Mouse (Mus musculus): ENCODE measurements around the gene Olfr606. TPM values are rescaled to one million over a fixed set of nuclear protein-coding genes. Genes with fewer than 3 reads are reported as not detected.

The Olfr606 gene
- polyA plus RNA-seq (2015; fragmentation: Illumina TruSeq; extraction: RNeasy Lipid Tissue Mini Kit (QIAGEN cat#74804); ENCODE audit: insufficient read depth, low replicate concordance): not detected

DNA sequence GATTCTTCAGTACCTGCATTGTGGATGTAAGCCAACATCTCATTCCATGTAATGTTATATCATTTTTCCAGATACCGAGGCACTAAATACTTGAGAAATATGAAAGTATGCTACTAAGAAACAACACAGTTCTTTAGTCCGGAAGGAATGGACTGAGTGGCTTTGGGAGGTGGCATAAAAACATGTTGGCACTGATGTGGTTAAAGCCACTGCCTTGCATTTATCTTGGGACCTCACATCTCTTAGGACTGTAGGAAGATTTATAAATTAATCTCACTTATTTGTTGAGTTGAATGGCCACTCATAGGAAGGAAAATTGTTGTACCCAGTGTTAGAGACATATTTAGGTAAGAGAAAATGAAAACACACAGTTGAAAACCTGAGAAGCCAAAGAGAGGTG is at the start of gene Olfr606:
Gene Olfr606 (plus strand): TSS at position 301 of the 400 bp plus-strand sequence.

GRCm38 (mm10) chr7:103414772-103415171 is 34.1 kb upstream of the Olfr606 start, which contains the start of gene Usp17lc:
TSS of gene Usp17lc (plus strand) at chr7:103415072.

DNA sequence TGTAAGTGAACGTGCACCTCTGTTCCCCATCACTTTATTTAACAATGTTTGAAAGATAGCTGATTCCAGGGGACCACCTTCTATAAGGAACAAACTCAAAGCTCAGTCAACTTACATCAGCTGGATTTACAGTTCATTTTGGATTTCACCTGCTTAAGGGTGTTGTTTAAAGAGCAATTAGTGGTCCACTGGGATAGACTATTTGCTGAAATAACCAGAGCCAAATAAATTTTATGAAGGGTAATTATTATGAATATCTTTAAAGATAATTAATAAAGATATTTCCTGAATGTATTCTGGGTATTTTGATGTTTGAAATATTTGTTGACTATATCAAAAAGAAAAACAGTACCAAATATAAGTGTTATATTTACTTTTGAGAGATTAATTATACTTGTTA is 3.5 kb upstream of the Olfr606 start, which contains the start of gene Olfr605:
Gene Olfr605 (minus strand): TSS at position 101 of the 400 bp plus-strand sequence.

DNA sequence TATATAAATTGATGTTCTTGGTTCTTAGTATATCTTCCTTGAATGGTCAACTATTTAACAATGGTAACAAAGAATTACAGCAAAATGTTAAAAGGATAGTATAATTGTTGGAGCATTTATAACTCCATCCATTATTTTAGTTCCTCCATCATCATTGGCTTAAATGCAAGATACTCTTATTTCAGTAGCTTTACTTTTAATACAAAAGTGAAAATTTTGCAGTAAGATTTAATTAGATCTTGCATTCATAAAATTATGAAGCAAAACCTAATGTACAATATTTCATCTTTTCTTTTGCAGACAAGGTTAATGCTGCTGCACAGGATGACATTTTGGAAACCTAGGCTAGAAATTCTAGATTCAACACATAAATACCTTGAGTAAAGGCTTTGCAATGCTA is 20.7 kb downstream of the Olfr606 start, which contains the start of gene Olfr608:
Gene Olfr608 (plus strand): TSS at position 301 of the 400 bp plus-strand sequence.

DNA sequence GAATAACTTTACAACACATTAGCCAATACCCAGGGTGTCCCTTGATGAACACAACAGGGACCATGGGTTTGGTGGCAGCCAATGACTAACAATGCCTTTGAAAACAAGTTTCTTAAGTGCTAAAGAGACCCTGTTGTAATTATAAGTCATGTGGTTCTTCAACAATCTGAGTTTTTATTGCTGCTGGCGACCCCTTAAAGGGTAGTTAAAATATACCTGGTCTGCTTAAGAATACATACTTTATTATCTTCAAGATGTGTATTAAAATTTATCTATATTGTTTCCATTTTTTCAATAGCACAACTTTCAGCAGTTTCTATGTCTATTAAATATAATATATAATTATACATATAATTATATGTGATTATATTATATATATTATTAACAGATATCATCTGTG is 49.1 kb downstream of the Olfr606 start, which contains the start of gene Olfr609:
Gene Olfr609 (minus strand): TSS at position 101 of the 400 bp plus-strand sequence.

Other genes with a start within 250 kb of the Olfr606 start
- not detected for gene Olfr593, start 237.2 kb upstream of the Olfr606 start, polyA plus RNA-seq (2015; fragmentation: Illumina TruSeq; extraction: RNeasy Lipid Tissue Mini Kit (QIAGEN cat#74804); ENCODE audit: insufficient read depth, low replicate concordance)
- not detected for gene Olfr594, start 232.1 kb upstream of the Olfr606 start, polyA plus RNA-seq (2015; fragmentation: Illumina TruSeq; extraction: RNeasy Lipid Tissue Mini Kit (QIAGEN cat#74804); ENCODE audit: insufficient read depth, low replicate concordance)
- not detected for gene Usp17ld, start 196.5 kb upstream of the Olfr606 start, polyA plus RNA-seq (2015; fragmentation: Illumina TruSeq; extraction: RNeasy Lipid Tissue Mini Kit (QIAGEN cat#74804); ENCODE audit: insufficient read depth, low replicate concordance)
- gene Olfr596, start 143.4 kb upstream of the Olfr606 start, polyA plus RNA-seq (2015; fragmentation: Illumina TruSeq; extraction: RNeasy Lipid Tissue Mini Kit (QIAGEN cat#74804); ENCODE audit: insufficient read depth, low replicate concordance): not detected
- gene Olfr597, start 132.7 kb upstream of the Olfr606 start, polyA plus RNA-seq (2015; fragmentation: Illumina TruSeq; extraction: RNeasy Lipid Tissue Mini Kit (QIAGEN cat#74804); ENCODE audit: insufficient read depth, low replicate concordance): not detected
- gene Olfr598, start 125.5 kb upstream of the Olfr606 start, polyA plus RNA-seq (2015; fragmentation: Illumina TruSeq; extraction: RNeasy Lipid Tissue Mini Kit (QIAGEN cat#74804); ENCODE audit: insufficient read depth, low replicate concordance): not detected
- not detected for gene Olfr599, start 113.1 kb upstream of the Olfr606 start, polyA plus RNA-seq (2015; fragmentation: Illumina TruSeq; extraction: RNeasy Lipid Tissue Mini Kit (QIAGEN cat#74804); ENCODE audit: insufficient read depth, low replicate concordance)
- gene Olfr600, start 99.4 kb upstream of the Olfr606 start, polyA plus RNA-seq (2015; fragmentation: Illumina TruSeq; extraction: RNeasy Lipid Tissue Mini Kit (QIAGEN cat#74804); ENCODE audit: insufficient read depth, low replicate concordance): not detected
- not detected for gene Olfr601, start 86.4 kb upstream of the Olfr606 start, polyA plus RNA-seq (2015; fragmentation: Illumina TruSeq; extraction: RNeasy Lipid Tissue Mini Kit (QIAGEN cat#74804); ENCODE audit: insufficient read depth, low replicate concordance)
- gene Olfr603, start 62.9 kb upstream of the Olfr606 start, polyA plus RNA-seq (2015; fragmentation: Illumina TruSeq; extraction: RNeasy Lipid Tissue Mini Kit (QIAGEN cat#74804); ENCODE audit: insufficient read depth, low replicate concordance): not detected
- gene Usp17lc, start 34.0 kb upstream of the Olfr606 start, polyA plus RNA-seq (2015; fragmentation: Illumina TruSeq; extraction: RNeasy Lipid Tissue Mini Kit (QIAGEN cat#74804); ENCODE audit: insufficient read depth, low replicate concordance): not detected
- gene Olfr605, start 3.6 kb upstream of the Olfr606 start, polyA plus RNA-seq (2015; fragmentation: Illumina TruSeq; extraction: RNeasy Lipid Tissue Mini Kit (QIAGEN cat#74804); ENCODE audit: insufficient read depth, low replicate concordance): not detected
- gene Olfr607, start 15.1 kb downstream of the Olfr606 start, polyA plus RNA-seq (2015; fragmentation: Illumina TruSeq; extraction: RNeasy Lipid Tissue Mini Kit (QIAGEN cat#74804); ENCODE audit: insufficient read depth, low replicate concordance): not detected
- not detected for gene Olfr608, start 20.8 kb downstream of the Olfr606 start, polyA plus RNA-seq (2015; fragmentation: Illumina TruSeq; extraction: RNeasy Lipid Tissue Mini Kit (QIAGEN cat#74804); ENCODE audit: insufficient read depth, low replicate concordance)
- not detected for gene Olfr609, start 49.0 kb downstream of the Olfr606 start, polyA plus RNA-seq (2015; fragmentation: Illumina TruSeq; extraction: RNeasy Lipid Tissue Mini Kit (QIAGEN cat#74804); ENCODE audit: insufficient read depth, low replicate concordance)
- gene Olfr610, start 63.1 kb downstream of the Olfr606 start, polyA plus RNA-seq (2015; fragmentation: Illumina TruSeq; extraction: RNeasy Lipid Tissue Mini Kit (QIAGEN cat#74804); ENCODE audit: insufficient read depth, low replicate concordance): not detected
- gene Olfr611, start 71.8 kb downstream of the Olfr606 start, polyA plus RNA-seq (2015; fragmentation: Illumina TruSeq; extraction: RNeasy Lipid Tissue Mini Kit (QIAGEN cat#74804); ENCODE audit: insufficient read depth, low replicate concordance): not detected
- not detected for gene Olfr612, start 93.7 kb downstream of the Olfr606 start, polyA plus RNA-seq (2015; fragmentation: Illumina TruSeq; extraction: RNeasy Lipid Tissue Mini Kit (QIAGEN cat#74804); ENCODE audit: insufficient read depth, low replicate concordance)
- not detected for gene Olfr613, start 99.0 kb downstream of the Olfr606 start, polyA plus RNA-seq (2015; fragmentation: Illumina TruSeq; extraction: RNeasy Lipid Tissue Mini Kit (QIAGEN cat#74804); ENCODE audit: insufficient read depth, low replicate concordance)
- not detected for gene Olfr615, start 107.0 kb downstream of the Olfr606 start, polyA plus RNA-seq (2015; fragmentation: Illumina TruSeq; extraction: RNeasy Lipid Tissue Mini Kit (QIAGEN cat#74804); ENCODE audit: insufficient read depth, low replicate concordance)
- not detected for gene Olfr616, start 120.1 kb downstream of the Olfr606 start, polyA plus RNA-seq (2015; fragmentation: Illumina TruSeq; extraction: RNeasy Lipid Tissue Mini Kit (QIAGEN cat#74804); ENCODE audit: insufficient read depth, low replicate concordance)
- not detected for gene Olfr617, start 124.0 kb downstream of the Olfr606 start, polyA plus RNA-seq (2015; fragmentation: Illumina TruSeq; extraction: RNeasy Lipid Tissue Mini Kit (QIAGEN cat#74804); ENCODE audit: insufficient read depth, low replicate concordance)
- gene Olfr618, start 141.1 kb downstream of the Olfr606 start, polyA plus RNA-seq (2015; fragmentation: Illumina TruSeq; extraction: RNeasy Lipid Tissue Mini Kit (QIAGEN cat#74804); ENCODE audit: insufficient read depth, low replicate concordance): not detected
- gene Olfr619, start 151.5 kb downstream of the Olfr606 start, polyA plus RNA-seq (2015; fragmentation: Illumina TruSeq; extraction: RNeasy Lipid Tissue Mini Kit (QIAGEN cat#74804); ENCODE audit: insufficient read depth, low replicate concordance): not detected
- gene Olfr620, start 163.5 kb downstream of the Olfr606 start, polyA plus RNA-seq (2015; fragmentation: Illumina TruSeq; extraction: RNeasy Lipid Tissue Mini Kit (QIAGEN cat#74804); ENCODE audit: insufficient read depth, low replicate concordance): not detected
- gene Olfr622, start 193.7 kb downstream of the Olfr606 start, polyA plus RNA-seq (2015; fragmentation: Illumina TruSeq; extraction: RNeasy Lipid Tissue Mini Kit (QIAGEN cat#74804); ENCODE audit: insufficient read depth, low replicate concordance): not detected
- not detected for gene Olfr623, start 214.7 kb downstream of the Olfr606 start, polyA plus RNA-seq (2015; fragmentation: Illumina TruSeq; extraction: RNeasy Lipid Tissue Mini Kit (QIAGEN cat#74804); ENCODE audit: insufficient read depth, low replicate concordance)
- 0.14 TPM for gene Olfr624, start 222.1 kb downstream of the Olfr606 start, polyA plus RNA-seq (2015; fragmentation: Illumina TruSeq; extraction: RNeasy Lipid Tissue Mini Kit (QIAGEN cat#74804); ENCODE audit: insufficient read depth, low replicate concordance)
- not detected for gene Olfr625-ps1, start 233.7 kb downstream of the Olfr606 start, polyA plus RNA-seq (2015; fragmentation: Illumina TruSeq; extraction: RNeasy Lipid Tissue Mini Kit (QIAGEN cat#74804); ENCODE audit: insufficient read depth, low replicate concordance)